Mouse (Mus musculus) heart, postnatal 14 days (tissue): ENCODE data around the gene Mcm5. TPM values are rescaled to one million over a fixed set of nuclear protein-coding genes. Genes with fewer than 3 reads are reported as not detected.

Source experiments
- DNase-seq, 2 experiments: peaks; one replicate each; pipeline ENCODE4 v3.0.0; 2021 to 2022
- intact Hi-C: fragments of 180-260 bp; cut with DNase I; formaldehyde crosslinking; loops from one replicate; pipeline ENCODE4 v1.15.1; 2025
- total RNA-seq, 2 experiments: library from RNA; stranded (reverse); gene quantifications; 2 replicates each; pipeline ENCODE4 v1.2.3; 2021

The Mcm5 gene
- total RNA-seq, 2 experiments from 2014 or later, result 5.8 to 11.7 TPM

DNA sequence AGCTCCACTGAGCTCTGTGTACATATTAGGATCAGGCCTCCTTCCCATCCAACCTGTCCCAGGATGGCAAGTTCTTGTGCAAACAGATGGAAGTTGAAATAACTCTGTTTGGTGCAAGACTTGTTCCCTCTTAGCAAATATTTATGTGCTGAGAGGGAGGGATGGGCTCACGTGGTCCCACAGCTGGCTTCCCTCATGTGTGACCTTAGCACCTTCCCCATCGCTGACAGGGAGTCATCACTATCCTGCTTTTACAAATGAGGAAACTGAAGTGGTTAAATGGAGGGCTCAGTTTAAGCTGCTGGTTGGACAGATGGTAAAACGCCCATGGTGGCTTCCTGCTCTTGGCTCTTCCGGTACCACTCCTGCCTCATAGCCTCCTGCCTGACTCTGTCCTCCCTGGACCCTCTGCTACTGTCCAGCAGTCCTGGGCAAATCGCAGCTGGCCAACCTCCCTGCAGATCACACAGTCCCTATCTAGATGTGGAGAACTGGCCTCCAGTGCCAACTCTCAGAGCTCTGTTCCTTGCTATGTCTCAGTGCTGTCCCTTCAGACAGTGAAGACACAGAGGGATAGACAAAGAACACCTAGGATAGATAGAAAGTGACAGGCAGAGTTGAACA lies 45.6 kb downstream of the Mcm5 start:
- intact Hi-C loops, result no loop called here
- DNase-seq, result no peak

- no peak for DNase-seq
- intact Hi-C loops, result no loop called here
Measured at GRCm38 (mm10) chr8:75155740-75156322, 46.5 kb downstream of the Mcm5 start.

- intact Hi-C loops, result no loop called here
- no peak for DNase-seq
Measured at GRCm38 (mm10) chr8:75157471-75158230, 48.3 kb downstream of the Mcm5 start.

DNA sequence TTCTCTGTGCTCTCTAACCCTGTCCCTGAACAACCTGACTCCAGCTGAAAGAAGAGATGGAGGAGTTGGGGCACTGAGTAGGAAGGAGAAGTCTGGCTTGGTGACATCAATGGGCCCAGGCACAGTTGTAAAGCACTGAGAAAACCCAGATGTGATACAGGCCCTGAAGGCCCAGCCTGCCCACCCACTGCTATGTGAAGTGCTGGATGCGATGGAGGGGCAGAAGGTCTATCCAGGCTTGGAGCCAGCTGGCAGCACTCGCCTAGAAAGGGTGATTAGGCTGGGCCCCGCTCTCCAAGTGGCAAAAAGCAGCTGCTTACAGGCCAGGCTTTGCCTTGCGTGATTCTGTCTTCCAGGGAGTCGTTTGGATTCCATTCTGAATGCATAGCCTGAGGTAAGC lies 60.0 kb downstream of the Mcm5 start:
- DNase-seq, result peak in 1 of 2 experiments; percentile 32
- intact Hi-C loops, result no loop called here

DNA sequence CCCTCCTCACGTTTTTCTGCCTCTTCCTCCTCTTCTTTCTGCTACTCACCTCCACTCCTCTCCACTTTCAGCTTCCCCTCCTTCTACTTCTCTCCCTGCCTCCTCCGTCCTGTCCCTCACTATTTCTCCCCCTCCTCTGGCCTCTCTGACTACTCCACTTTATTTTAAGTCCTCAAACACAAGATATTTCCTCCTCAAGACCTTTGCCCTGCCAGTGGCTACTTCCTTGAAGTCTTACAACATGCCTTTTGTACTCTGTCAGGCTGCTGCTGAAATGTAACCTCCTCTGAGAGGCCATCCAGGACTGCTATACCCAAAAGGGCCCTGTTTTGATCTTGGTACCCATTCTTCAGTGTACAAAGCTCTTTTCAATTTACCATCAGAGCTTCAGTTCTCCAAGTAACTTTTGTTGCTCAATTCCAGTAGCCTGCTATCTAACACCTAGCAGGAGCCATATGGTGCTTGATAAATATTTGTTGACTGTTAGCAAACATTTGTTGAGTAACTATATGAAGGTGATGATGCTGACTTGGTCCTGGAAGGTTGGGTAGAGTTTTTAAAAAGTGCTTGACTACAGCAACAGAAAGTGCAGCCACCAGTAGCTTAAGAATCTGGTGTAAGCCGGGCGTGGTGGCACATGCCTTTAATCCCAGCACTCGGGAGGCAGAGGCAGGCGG lies 62.8 kb downstream of the Mcm5 start:
- intact Hi-C loops, result no loop called here
- DNase-seq, result no peak

Other genes with a start within 250 kb of the Mcm5 start
- gene Isx, start 236.4 kb upstream of the Mcm5 start, total RNA-seq, result under 1 TPM in 1 of 2 experiments, not detected in 1; 0.24 TPM
- 10 to 100 TPM; 15.2 to 16.0 TPM for gene Hmgxb4, start 116.2 kb upstream of the Mcm5 start, total RNA-seq
- 10 to 100 TPM; 56.5 to 56.6 TPM for gene Tom1, start 75.9 kb upstream of the Mcm5 start, total RNA-seq
- 10 to 100 TPM; 13.6 to 15.0 TPM for gene Hmox1, start 15.9 kb upstream of the Mcm5 start, total RNA-seq
- gene Rasd2, start 104.4 kb downstream of the Mcm5 start, total RNA-seq, result 1 to 10 TPM; 2.2 to 2.5 TPM